Mouse (Mus musculus): ENCODE data around the gene Cd36. TPM values are rescaled to one million over a fixed set of nuclear protein-coding genes. Genes with fewer than 3 reads are reported as not detected.
"Not testable (repeated sequence)": the region's sequence is repeated elsewhere in the genome, so short reads cannot be mapped to it uniquely, and the experiment has no call there.

Cd36 gene
- polyA plus RNA-seq, 1 experiment from 2014 or later: 40.7 TPM

DNA sequence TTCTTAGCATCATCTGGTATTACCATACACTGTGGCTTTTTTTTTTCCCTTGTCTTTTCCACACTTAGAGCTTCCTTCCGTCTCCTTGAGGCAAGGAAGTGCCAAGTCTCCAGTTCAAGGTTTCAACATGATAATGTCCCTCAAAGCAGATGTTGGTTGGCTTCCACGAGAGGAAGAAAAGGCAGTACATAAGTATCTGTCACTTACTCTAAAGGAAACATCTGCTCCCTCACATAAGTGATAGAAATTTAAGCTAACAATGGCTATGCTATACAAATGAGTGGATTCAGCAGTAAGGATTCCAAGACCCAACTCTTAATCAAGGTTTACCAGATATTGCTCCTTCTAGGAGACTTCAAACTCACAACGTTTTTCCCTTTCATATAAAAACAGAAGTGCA is 10.3 kb upstream of the Cd36 start:
- no peaks in the 10 kb centered on the region for H3K9me3 ChIP-seq (ENCODE audit: control insufficient read depth, low read length)
- H3K4me1 ChIP-seq (replicated peaks; ENCODE audit: control insufficient read depth, insufficient read depth, low read length): no peaks in the 10 kb centered on the region
- no peaks in the 10 kb centered on the region for H3K36me3 ChIP-seq (ENCODE audit: control insufficient read depth, insufficient read depth, low read length)
- no peak overlapping the region for H3K9ac ChIP-seq (ENCODE audit: low read length)
- H3K27ac ChIP-seq (ENCODE audit: low read length): no peak overlapping the region
- ATAC-seq (ENCODE audit: low read depth): peak; percentile 76
- no peak overlapping the region for H3K4me2 ChIP-seq (ENCODE audit: low read depth, low read length)
- 44% methylated on average over 3 of the region's 3 CpGs for WGBS
- no peak overlapping the region for H3K4me3 ChIP-seq (ENCODE audit: low read length)
- no peaks in the 10 kb centered on the region for H3K27me3 ChIP-seq (ENCODE audit: control insufficient read depth, insufficient read depth, low read depth, low read length)

DNA sequence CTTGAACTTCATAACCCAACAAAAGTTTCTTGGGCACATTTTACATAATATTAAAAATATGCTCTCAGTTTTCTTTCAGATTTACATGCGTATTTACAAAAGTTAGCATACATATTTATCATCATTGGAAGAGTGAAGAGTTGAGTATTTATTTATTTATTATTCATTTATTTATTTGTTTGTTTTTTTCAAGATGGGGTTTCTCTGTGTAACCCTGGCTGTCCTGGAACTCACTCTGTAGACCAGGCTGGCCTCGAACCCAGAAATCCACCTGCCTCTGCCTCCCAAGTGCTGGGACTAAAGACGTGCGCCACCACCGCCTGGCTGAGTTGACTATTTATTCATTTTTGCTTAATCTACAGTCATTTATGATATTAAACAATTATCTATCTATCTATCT is 9.0 kb upstream of the Cd36 start:
- not testable (repeated sequence) for H3K4me1 ChIP-seq (replicated peaks; ENCODE audit: control insufficient read depth, insufficient read depth, low read length); H3K36me3 ChIP-seq (ENCODE audit: control insufficient read depth, insufficient read depth, low read length); H3K4me2 ChIP-seq (ENCODE audit: low read depth, low read length); H3K4me3 ChIP-seq (ENCODE audit: low read length); H3K27me3 ChIP-seq (ENCODE audit: control insufficient read depth, insufficient read depth, low read depth, low read length); H3K9ac ChIP-seq (ENCODE audit: low read length); H3K27ac ChIP-seq (ENCODE audit: low read length); ATAC-seq (ENCODE audit: low read depth); H3K9me3 ChIP-seq (ENCODE audit: control insufficient read depth, low read length)
- WGBS: 94% methylated on average over 5 of the region's 5 CpGs

DNA sequence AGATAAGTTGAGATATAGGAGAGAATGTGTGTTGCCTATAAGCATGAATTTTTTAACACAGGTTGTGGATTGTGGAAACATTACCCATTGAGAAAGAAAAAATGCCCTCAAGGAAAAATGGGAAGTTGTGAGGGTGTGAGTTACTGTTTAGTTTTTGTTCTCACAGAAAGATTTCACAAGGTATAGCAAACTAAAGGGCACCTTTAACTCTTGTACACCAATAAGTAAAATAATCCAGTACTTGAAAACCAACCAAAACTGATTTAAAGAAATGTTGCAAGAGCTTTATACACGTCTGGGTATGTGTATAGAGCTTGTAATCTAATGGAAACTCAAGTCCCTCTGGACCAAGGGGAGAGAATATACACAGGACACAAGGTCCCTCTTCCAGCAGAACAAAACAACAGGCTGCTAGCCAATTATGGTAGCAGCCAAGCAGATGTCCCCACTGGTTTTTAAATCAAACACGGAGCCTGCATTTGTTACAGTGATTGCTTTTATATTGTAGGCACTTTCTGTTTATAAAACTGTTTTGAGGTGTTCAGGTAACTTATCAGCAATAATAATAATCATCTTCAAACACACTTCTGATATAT is 5.1 kb upstream of the Cd36 start:
- ATAC-seq (ENCODE audit: low read depth): no peak
- WGBS: 53% methylated on average over 2 of the region's 2 CpGs

DNA sequence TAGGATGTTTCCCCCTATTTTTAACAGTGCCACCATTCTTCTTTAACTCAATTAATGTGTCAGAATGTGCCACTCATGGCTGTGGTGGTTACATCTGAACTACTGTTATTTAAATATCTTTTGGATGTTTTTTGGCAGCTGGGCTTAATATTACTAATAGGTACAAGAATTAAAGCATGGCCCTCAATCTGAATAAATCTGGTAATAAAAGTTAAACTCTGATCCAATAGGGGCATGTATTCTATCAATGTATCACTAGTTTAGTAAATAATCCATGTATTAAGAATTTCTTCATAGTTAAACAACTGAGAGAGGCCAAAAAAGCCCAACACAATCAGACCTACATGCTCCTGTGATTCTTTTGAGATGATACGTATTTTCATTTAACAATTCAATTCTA is 690 bp upstream of the Cd36 start:
- Histone ChIP-seq H3K27me3 (ENCODE audit: control insufficient read depth, insufficient read depth, low read depth, low read length) (no peaks in the 10 kb centered on the region), H3K27ac (ENCODE audit: low read length) (no peak overlapping the region), H3K4me2 (ENCODE audit: low read depth, low read length) (no peak overlapping the region), H3K4me3 (ENCODE audit: low read length) (no peak overlapping the region), H3K36me3 (ENCODE audit: control insufficient read depth, insufficient read depth, low read length) (no peaks in the 10 kb centered on the region), H3K4me1 (replicated peaks; ENCODE audit: control insufficient read depth, insufficient read depth, low read length) (peaks cover 11% of the 10 kb centered on the region; the same call in 1 of the 2 replicates), H3K9me3 (ENCODE audit: control insufficient read depth, low read length) (no peaks in the 10 kb centered on the region), H3K9ac (ENCODE audit: low read length) (no peak overlapping the region)
- no peak for ATAC-seq (ENCODE audit: low read depth)
- WGBS: 94% methylated on average over 1 of the region's 1 CpGs

More for the DNA sequence above, 5.1 kb upstream of the Cd36 start:
- H3K4me2 ChIP-seq (ENCODE audit: low read depth, low read length): no peak overlapping the region
- H3K27ac ChIP-seq (ENCODE audit: low read length): no peak overlapping the region
- H3K4me1 ChIP-seq (replicated peaks; ENCODE audit: control insufficient read depth, insufficient read depth, low read length): peaks cover 4% of the 10 kb centered on the region; the same call in 1 of the 2 replicates
- H3K9ac ChIP-seq (ENCODE audit: low read length): no peak overlapping the region
- H3K9me3 ChIP-seq (ENCODE audit: control insufficient read depth, low read length): no peaks in the 10 kb centered on the region
- no peaks in the 10 kb centered on the region for H3K36me3 ChIP-seq (ENCODE audit: control insufficient read depth, insufficient read depth, low read length)
- H3K4me3 ChIP-seq (ENCODE audit: low read length): no peak overlapping the region
- no peaks in the 10 kb centered on the region for H3K27me3 ChIP-seq (ENCODE audit: control insufficient read depth, insufficient read depth, low read depth, low read length)

DNA sequence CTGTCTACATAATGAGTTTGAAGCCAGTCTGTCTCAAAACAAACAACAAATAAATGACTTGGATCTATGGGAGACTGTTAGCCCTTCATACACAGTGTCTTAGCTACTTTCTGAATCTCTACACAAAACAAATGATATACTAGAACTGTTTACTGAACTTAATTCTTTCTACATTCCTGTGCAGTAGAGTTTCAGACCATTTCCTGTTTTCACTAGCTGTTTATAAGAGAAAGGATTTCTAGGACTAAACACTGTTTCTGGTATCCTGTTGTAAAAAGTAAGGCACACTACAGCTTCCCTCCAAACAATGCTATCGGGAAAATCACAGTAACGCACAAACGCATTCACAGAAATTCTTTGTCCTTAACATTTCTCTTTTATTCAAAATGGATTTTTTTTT is 2.2 kb downstream of the Cd36 start:
- H3K27me3 ChIP-seq (ENCODE audit: control insufficient read depth, insufficient read depth, low read depth, low read length): no peaks in the 10 kb centered on the region
- H3K4me3 ChIP-seq (ENCODE audit: low read length): no peak overlapping the region
- WGBS: 47% methylated on average over 3 of the region's 3 CpGs
- peaks cover 11% of the 10 kb centered on the region; the same call in 1 of the 2 replicates for H3K4me1 ChIP-seq (replicated peaks; ENCODE audit: control insufficient read depth, insufficient read depth, low read length)
- no peak overlapping the region for H3K4me2 ChIP-seq (ENCODE audit: low read depth, low read length)
- no peaks in the 10 kb centered on the region for H3K36me3 ChIP-seq (ENCODE audit: control insufficient read depth, insufficient read depth, low read length)
- ATAC-seq (ENCODE audit: low read depth): peak; percentile 51; the same call in 1 of the 2 replicates
- no peaks in the 10 kb centered on the region for H3K9me3 ChIP-seq (ENCODE audit: control insufficient read depth, low read length)
- H3K9ac ChIP-seq (ENCODE audit: low read length): no peak overlapping the region
- H3K27ac ChIP-seq (ENCODE audit: low read length): peak overlapping the region; percentile 68

DNA sequence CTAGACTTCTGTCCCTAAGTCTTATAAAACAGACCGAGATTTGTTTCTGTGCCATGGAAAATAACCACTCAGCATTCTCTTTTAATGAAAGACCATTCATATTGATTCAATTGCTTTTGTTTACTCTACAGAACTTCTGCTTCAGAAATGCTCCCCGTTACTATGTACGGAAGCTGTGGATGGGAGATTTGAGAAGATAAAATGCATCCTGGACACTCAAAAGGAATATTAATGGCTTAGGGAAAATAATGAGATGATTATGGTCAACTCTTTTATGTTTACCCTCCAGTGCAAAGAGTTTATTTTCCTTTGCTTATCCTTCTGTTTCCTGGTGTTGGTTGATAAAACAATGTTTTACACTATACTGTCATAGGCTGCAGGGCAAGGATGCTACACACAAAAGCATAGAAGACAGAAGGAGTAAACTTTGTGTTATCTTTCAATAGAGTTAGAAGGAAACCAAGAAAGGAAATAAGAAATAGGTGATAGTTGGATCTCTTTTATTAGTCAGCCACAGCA is 5.2 kb downstream of the Cd36 start:
- H3K4me3 ChIP-seq (ENCODE audit: low read length): no peak overlapping the region
- no peaks in the 10 kb centered on the region for H3K9me3 ChIP-seq (ENCODE audit: control insufficient read depth, low read length)
- no peaks in the 10 kb centered on the region for H3K36me3 ChIP-seq (ENCODE audit: control insufficient read depth, insufficient read depth, low read length)
- H3K4me2 ChIP-seq (ENCODE audit: low read depth, low read length): no peak overlapping the region
- 54% methylated on average over 3 of the region's 3 CpGs for WGBS
- no peak for ATAC-seq (ENCODE audit: low read depth)
- H3K9ac ChIP-seq (ENCODE audit: low read length): no peak overlapping the region
- H3K27me3 ChIP-seq (ENCODE audit: control insufficient read depth, insufficient read depth, low read depth, low read length): no peaks in the 10 kb centered on the region
- peaks cover 7% of the 10 kb centered on the region; the same call in 1 of the 2 replicates for H3K4me1 ChIP-seq (replicated peaks; ENCODE audit: control insufficient read depth, insufficient read depth, low read length)
- no peak overlapping the region for H3K27ac ChIP-seq (ENCODE audit: low read length)

DNA sequence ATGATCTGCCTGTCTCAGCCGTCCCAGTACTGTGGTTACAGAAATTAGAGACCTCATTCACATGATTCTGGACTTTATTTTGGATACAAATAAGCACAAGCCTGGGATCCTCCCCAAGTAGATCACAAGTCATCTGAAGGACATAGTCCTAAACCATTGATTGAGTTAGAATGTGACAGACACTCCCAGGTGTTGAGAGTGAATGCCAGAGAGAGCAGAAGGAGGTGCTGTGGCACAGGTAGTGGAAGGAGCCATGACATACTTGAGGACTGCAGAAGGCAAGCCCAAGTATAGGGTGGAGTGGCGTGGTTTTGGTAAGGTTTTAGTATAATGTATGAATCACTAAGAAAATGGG is 7.1 kb downstream of the Cd36 start:
- H3K9ac ChIP-seq (ENCODE audit: low read length): no peak overlapping the region
- H3K4me2 ChIP-seq (ENCODE audit: low read depth, low read length): no peak overlapping the region
- H3K4me1 ChIP-seq (replicated peaks; ENCODE audit: control insufficient read depth, insufficient read depth, low read length): peaks cover 7% of the 10 kb centered on the region
- H3K27me3 ChIP-seq (ENCODE audit: control insufficient read depth, insufficient read depth, low read depth, low read length): no peaks in the 10 kb centered on the region
- no peaks in the 10 kb centered on the region for H3K36me3 ChIP-seq (ENCODE audit: control insufficient read depth, insufficient read depth, low read length)
- H3K9me3 ChIP-seq (ENCODE audit: control insufficient read depth, low read length): no peaks in the 10 kb centered on the region
- H3K27ac ChIP-seq (ENCODE audit: low read length): no peak overlapping the region
- no peak for ATAC-seq (ENCODE audit: low read depth)
- 76% methylated on average over 2 of the region's 2 CpGs for WGBS
- H3K4me3 ChIP-seq (ENCODE audit: low read length): no peak overlapping the region

DNA sequence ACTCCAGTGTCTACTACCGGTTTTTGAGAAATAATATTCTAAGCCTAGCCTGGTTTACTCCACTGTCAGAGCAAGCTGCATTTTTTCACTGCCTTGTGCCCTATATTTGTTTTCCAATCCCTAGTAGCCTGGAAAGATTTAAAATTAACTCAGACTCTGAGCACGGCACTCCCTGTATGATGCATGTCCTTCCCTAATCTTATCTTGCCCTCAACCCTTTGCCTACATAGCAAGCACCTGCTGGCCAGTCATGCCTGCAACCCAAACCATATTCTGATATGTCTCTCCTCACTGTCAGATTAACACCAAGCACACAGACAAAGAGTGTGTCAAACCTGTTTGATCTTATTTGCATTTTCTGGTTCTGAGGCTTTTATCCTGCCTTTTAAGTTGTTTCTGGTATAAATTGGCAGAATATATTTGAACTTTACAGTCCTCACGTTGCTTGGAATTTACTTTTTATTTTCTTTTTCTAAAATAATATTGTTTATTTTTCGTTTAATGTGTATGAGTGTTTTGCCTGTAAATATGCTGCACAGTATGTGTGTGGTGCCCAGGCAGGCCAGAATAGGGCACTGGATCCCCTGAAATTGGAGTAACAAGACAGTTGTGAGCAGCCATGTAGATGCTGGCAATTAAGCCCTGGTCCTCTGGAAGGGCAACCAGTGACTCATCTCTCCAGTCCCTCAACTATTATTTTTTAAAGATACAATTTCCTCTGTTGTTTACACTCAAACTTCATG is 7.6 kb downstream of the Cd36 start:
- Histone ChIP-seq H3K27ac (ENCODE audit: low read length) (no peak overlapping the region), H3K4me3 (ENCODE audit: low read length) (no peak overlapping the region), H3K9ac (ENCODE audit: low read length) (no peak overlapping the region), H3K4me2 (ENCODE audit: low read depth, low read length) (no peak overlapping the region), H3K9me3 (ENCODE audit: control insufficient read depth, low read length) (no peaks in the 10 kb centered on the region), H3K4me1 (replicated peaks; ENCODE audit: control insufficient read depth, insufficient read depth, low read length) (peaks cover 7% of the 10 kb centered on the region), H3K36me3 (ENCODE audit: control insufficient read depth, insufficient read depth, low read length) (no peaks in the 10 kb centered on the region), H3K27me3 (ENCODE audit: control insufficient read depth, insufficient read depth, low read depth, low read length) (no peaks in the 10 kb centered on the region)
- WGBS: 50% methylated on average over 4 of the region's 4 CpGs
- ATAC-seq (ENCODE audit: low read depth): no peak

DNA sequence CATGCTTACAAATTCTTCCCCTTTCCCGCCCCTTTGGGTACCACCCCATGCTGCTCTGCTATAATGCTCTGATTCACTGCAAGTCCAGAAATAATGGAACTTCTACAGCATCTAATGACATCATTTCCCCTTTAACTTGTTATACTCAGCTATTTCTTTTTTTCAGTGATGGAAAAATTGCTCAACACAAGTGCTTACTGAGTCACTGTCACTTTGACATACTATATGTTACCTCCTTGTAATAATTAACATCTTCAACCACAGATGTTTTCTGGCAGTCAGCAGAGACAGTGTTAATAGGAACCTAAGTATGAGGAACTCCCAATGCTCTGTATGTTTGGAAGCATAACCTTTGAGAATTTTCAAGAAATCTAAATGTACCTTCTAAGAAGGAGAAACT is 8.7 kb downstream of the Cd36 start:
- no peak overlapping the region for H3K4me3 ChIP-seq (ENCODE audit: low read length)
- H3K9ac ChIP-seq (ENCODE audit: low read length): no peak overlapping the region
- no peak for ATAC-seq (ENCODE audit: low read depth)
- H3K9me3 ChIP-seq (ENCODE audit: control insufficient read depth, low read length): no peaks in the 10 kb centered on the region
- H3K4me2 ChIP-seq (ENCODE audit: low read depth, low read length): no peak overlapping the region
- peaks cover 7% of the 10 kb centered on the region for H3K4me1 ChIP-seq (replicated peaks; ENCODE audit: control insufficient read depth, insufficient read depth, low read length)
- no peaks in the 10 kb centered on the region for H3K27me3 ChIP-seq (ENCODE audit: control insufficient read depth, insufficient read depth, low read depth, low read length)
- no peaks in the 10 kb centered on the region for H3K36me3 ChIP-seq (ENCODE audit: control insufficient read depth, insufficient read depth, low read length)
- H3K27ac ChIP-seq (ENCODE audit: low read length): no peak overlapping the region
- 75% methylated on average over 1 of the region's 1 CpGs for WGBS
